In the genomic region with DNA sequence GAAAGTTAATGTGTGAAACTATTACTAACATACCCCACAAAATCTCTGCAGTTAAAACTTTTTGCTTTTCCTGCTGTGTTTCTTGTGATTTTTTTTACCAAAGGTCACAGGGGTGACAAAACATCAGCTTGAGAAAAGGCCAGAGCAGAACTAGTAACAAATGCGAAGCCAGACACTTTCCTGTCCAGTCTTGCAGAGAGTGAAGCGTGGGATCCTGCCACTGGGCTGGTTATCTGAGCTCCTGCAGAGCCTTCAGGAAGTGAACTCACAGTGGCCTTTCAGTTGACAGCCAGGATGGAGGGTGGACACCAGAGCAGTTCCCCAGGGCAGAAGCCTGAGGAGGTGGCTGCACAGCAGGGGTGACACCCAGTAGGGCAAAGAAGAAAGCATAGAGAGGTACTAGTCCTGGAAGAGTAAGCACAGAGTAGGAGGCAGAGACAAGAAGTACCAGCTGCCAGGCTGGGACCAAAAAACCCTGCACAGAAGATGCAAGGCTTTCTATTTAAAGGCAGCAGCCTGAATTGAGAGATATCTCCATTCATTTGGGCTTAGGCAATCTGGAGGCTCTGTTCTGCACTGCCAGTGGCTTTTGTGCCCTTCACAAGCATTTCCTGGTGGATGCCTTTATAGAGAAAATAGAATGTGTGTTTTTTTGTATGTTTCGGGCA, we compare ENCODE assay signal across 8 mouse cellular contexts.
A peak's percentile ranks its signal among the peaks of the same experiment; 100 is the strongest.
DNase-seq lines count a peak whose midpoint lies in the region; ATAC-seq and TF ChIP-seq lines count a peak whose summit lies in the region.

No protein-coding gene starts in this region.

- H3K27ac ChIP-seq in embryonic facial prominence, embryonic 14.5 days (replicated peaks; ENCODE audit: low read depth, low read length) = no peak overlapping the region
- 0 out of 2 replicates have a peak overlapping the region, but pooled peaks have one; percentile 2 for H3K27ac ChIP-seq in kidney, adult 2 months (ENCODE audit: insufficient read depth, low read depth, low read length)
- peak overlapping the region; percentile 48; the same call in 1 of the 2 replicates for H3K27ac ChIP-seq in liver, adult 2 months (replicated peaks; ENCODE audit: insufficient read depth, low read depth, low read length)

- DNase-seq in layer of hippocampus, adult 18-20 months (ENCODE audit: low spot score in 2 of 2) = peak; percentile 3 to 45
- no peak for DNase-seq in layer of hippocampus, postnatal 25 days (ENCODE audit: extremely low spot score in 1 of 2, low spot score in 1 of 2)
- DNase-seq in embryonic facial prominence, embryonic 14.5 days (ENCODE audit: low spot score) = peak; percentile 29
- DNase-seq in kidney, adult 2 months = peak; percentile 84
- peak; percentile 32 for DNase-seq in liver, adult 2 months (ENCODE audit: extremely low read depth, low read depth, low spot score)
- DNase-seq in gastrocnemius, adult 18-20 months (ENCODE audit: low spot score) = no peak
- DNase-seq in gastrocnemius, postnatal 36 days = no peak

- no peak overlapping the region for H3K9ac ChIP-seq in embryonic facial prominence, embryonic 14.5 days (ENCODE audit: low read depth, low read length)
- no peak overlapping the region for H3K9ac ChIP-seq in liver, adult 2 months (ENCODE audit: low read depth, low read length)

- H3K4me3 ChIP-seq in embryonic facial prominence, embryonic 14.5 days (ENCODE audit: low read depth, low read length) = no peak overlapping the region
- no peak overlapping the region for H3K4me3 ChIP-seq in kidney, adult 2 months (ENCODE audit: insufficient read depth, low read depth, low read length)
- no peak overlapping the region for H3K4me3 ChIP-seq in liver, adult 2 months (ENCODE audit: insufficient read depth, low read depth, low read length)

- no peak for ATAC-seq in embryonic facial prominence, embryonic 14.5 days (ENCODE audit: low read depth)
- ATAC-seq in granulocyte monocyte progenitor cell, adult 5-6 weeks (replicated peaks; ENCODE audit: poor library complexity, severe bottlenecking) = no peak

- no peaks in the 10 kb centered on the region for H3K4me1 ChIP-seq in embryonic facial prominence, embryonic 14.5 days (ENCODE audit: control insufficient read depth, insufficient read depth, low read length)
- H3K4me1 ChIP-seq in kidney, adult 2 months (ENCODE audit: control insufficient read depth, insufficient read depth, low read length) = no peaks in the 10 kb centered on the region
- H3K4me1 ChIP-seq in liver, adult 2 months (ENCODE audit: control insufficient read depth, insufficient read depth, low read length) = no peaks in the 10 kb centered on the region

- H3K27me3 ChIP-seq in embryonic facial prominence, embryonic 14.5 days (replicated peaks; ENCODE audit: control insufficient read depth, insufficient read depth, low read length) = no peaks in the 10 kb centered on the region
- H3K27me3 ChIP-seq in kidney, adult 2 months (replicated peaks; ENCODE audit: control insufficient read depth, insufficient read depth, low read length) = no peaks in the 10 kb centered on the region
- H3K27me3 ChIP-seq in liver, adult 2 months (ENCODE audit: control insufficient read depth, insufficient read depth, low read length) = no peaks in the 10 kb centered on the region

- H3K9me3 ChIP-seq in embryonic facial prominence, embryonic 14.5 days (ENCODE audit: control insufficient read depth, low read length) = no peaks in the 10 kb centered on the region

- TF ChIP-seq CTCF in kidney, adult 2 months (conservative IDR thresholded peaks at IDR 0.05; ENCODE audit: insufficient read depth, insufficient read length, low read depth, low read length) = no peak
- TF ChIP-seq CTCF in liver, adult 2 months (IDR thresholded peaks at IDR 0.05; ENCODE audit: low read depth, low read length) = no peak

- no peaks in the 10 kb centered on the region for H3K36me3 ChIP-seq in embryonic facial prominence, embryonic 14.5 days (ENCODE audit: control insufficient read depth, insufficient read depth, low read length)
- H3K36me3 ChIP-seq in kidney, adult 2 months (ENCODE audit: control insufficient read depth, insufficient read depth, low read length) = no peaks in the 10 kb centered on the region
- H3K36me3 ChIP-seq in liver, adult 2 months (ENCODE audit: control insufficient read depth, insufficient read depth, low read length) = no peaks in the 10 kb centered on the region

- no peak for TF ChIP-seq POLR2A in kidney, adult 2 months (IDR thresholded peaks at IDR 0.05; ENCODE audit: low read depth, low read length)
- no peak for TF ChIP-seq POLR2A in liver, adult 2 months (IDR thresholded peaks at IDR 0.05; ENCODE audit: extremely low read depth, insufficient read depth, low read length)

- no peak overlapping the region for H3K4me2 ChIP-seq in embryonic facial prominence, embryonic 14.5 days (ENCODE audit: low read depth, low read length)

- no peaks in the 10 kb centered on the region for H3K79me2 ChIP-seq in liver, adult 2 months (ENCODE audit: control insufficient read depth, insufficient read depth, low read length)

- WGBS in embryonic facial prominence, embryonic 14.5 days = 43% methylated on average over 3 of the region's 3 CpGs
- 54% methylated on average over 3 of the region's 3 CpGs for WGBS in kidney, adult 2 months
- 64% methylated on average over 3 of the region's 3 CpGs for WGBS in liver, adult 2 months

- intact Hi-C loops in gastrocnemius, postnatal 36 days (cut with DNase I) = no loop called here

Comparison
In these comparisons a context has a peak if more than half of its experiments do, and no peak if none do; other contexts are left out.
1. DNase-seq: peak in layer of hippocampus, adult 18-20 months (2 of 2), embryonic facial prominence, embryonic 14.5 days (single experiment), kidney, adult 2 months (single experiment) and liver, adult 2 months (single experiment); none in layer of hippocampus, postnatal 25 days (0 of 2), gastrocnemius, adult 18-20 months (single experiment) and gastrocnemius, postnatal 36 days (0 of 2).